Mouse (Mus musculus): ENCODE data around the gene Lhx8.

- no peak for TF ChIP-seq CTCF (IDR thresholded peaks at IDR 0.05; ENCODE audit: insufficient read depth, low read length)
- no peak for TF ChIP-seq POLR2A (IDR thresholded peaks at IDR 0.05; ENCODE audit: borderline replicate concordance, extremely low read depth, low read depth, low read length)
Observed at GRCm38 (mm10) chr3:154257312-154257711, 73.1 kb downstream of the Lhx8 start.

Data from lung, adult 2 months (tissue).